Mouse (Mus musculus) spleen, adult 2 months (tissue): ENCODE data around the gene Mllt6.

ENCODE experiments used
- CTCF ChIP-seq: fragments of 200-500 bp; IDR thresholded peaks from 2 replicates; pipeline ENCODE4 v1.5.1; 2011; ENCODE audit warnings: mild to moderate bottlenecking, inconsistent platforms; ENCODE audit not compliant: insufficient read depth, insufficient read length, insufficient replicate concordance; ENCODE audit errors: extremely low read depth
- POLR2A ChIP-seq: fragments of 200-500 bp; IDR thresholded peaks from 2 replicates; pipeline ENCODE4 v1.6.1; 2011; ENCODE audit warnings: low read depth, low read length, inconsistent platforms

GRCm38 (mm10) chr11:97668160-97668559 lies 4.9 kb downstream of the Mllt6 start:
- TF ChIP-seq CTCF (no peak), POLR2A (no peak)
